Mouse (Mus musculus): ENCODE measurements around the gene Hgd.

DNA sequence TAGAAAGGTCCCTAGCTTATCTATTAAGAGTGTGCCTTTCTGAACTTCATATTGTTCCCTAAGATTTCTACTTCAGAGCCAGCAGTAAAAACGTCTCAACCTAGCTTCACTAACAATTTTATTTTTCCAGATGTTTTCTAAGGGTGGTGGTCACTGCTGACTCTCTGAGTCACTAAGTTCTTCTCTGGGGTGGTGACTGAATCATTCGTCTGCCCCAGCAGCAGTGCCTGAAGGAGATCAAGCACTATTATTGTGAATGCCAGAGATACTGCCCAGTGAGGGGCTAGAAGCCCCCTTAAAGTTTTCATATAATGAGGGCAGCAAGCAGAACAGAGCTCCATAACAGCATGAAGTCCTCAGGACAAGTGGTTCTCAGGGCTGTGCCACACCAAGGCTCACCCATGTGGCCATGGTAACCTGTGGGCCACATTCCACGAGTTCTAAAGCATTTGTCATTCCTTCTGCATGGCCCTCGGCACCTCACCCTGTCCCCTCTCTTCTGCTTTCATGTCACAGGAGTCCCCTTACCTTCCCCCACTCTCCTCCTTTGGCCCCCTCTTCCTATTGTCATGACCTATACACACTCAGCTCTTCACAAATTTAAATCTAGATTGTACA is 90.8 kb downstream of the Hgd start:
- TF ChIP-seq CTCF (IDR thresholded peaks at IDR 0.05; ENCODE audit: control insufficient read depth, insufficient read depth, low read length) (no peak), POLR2A (IDR thresholded peaks at IDR 0.05; ENCODE audit: borderline replicate concordance, control insufficient read depth, low read depth, low read length) (no peak)

Measured in bone marrow, adult 2 months (tissue).